Mouse (Mus musculus) cerebellum, adult 2 months (tissue): Measurements from ENCODE around the gene Cbwd1. TPM values are rescaled to one million over a fixed set of nuclear protein-coding genes. Genes with fewer than 3 reads are reported as not detected.
A peak's percentile ranks its signal among the peaks of the same experiment; 100 is the strongest.

ENCODE experiments used
- DNase-seq, 2 experiments: peaks; one replicate each; pipeline ENCODE4 v3.0.0; 2021
- H3K27ac ChIP-seq: fragments of 200-500 bp; 2 replicates; pipeline ENCODE4 v1.5.1; 2012; ENCODE audit warnings: low read length, control low read depth, inconsistent platforms; ENCODE audit not compliant: insufficient read depth
- H3K27me3 ChIP-seq: fragments of 200-500 bp; 2 replicates; pipeline ENCODE4 v1.6.1; 2012; ENCODE audit warnings: inconsistent platforms, mild to moderate bottlenecking, low read length, moderate library complexity; ENCODE audit not compliant: control insufficient read depth, insufficient read depth
- H3K4me1 ChIP-seq: fragments of 200-500 bp; 2 replicates; pipeline ENCODE4 v1.6.1; 2011; ENCODE audit warnings: low read length; ENCODE audit not compliant: control insufficient read depth, insufficient read depth
- H3K4me3 ChIP-seq: fragments of 200-500 bp; replicated peaks from 2 replicates; pipeline ENCODE3; 2011; ENCODE audit warnings: mild to moderate bottlenecking, low read depth, low read length, control low read depth; ENCODE audit not compliant: insufficient read depth
- CTCF ChIP-seq: fragments of 200-500 bp; IDR thresholded peaks from 2 replicates; pipeline ENCODE4 v1.5.1; 2011; ENCODE audit warnings: low read depth, mild to moderate bottlenecking, control low read depth, low read length, moderate library complexity, borderline replicate concordance; ENCODE audit not compliant: insufficient read depth
- POLR2A ChIP-seq: fragments of 200-500 bp; IDR thresholded peaks from 2 replicates; pipeline ENCODE4 v1.6.1; 2011; ENCODE audit warnings: low read length, control low read depth, borderline replicate concordance; ENCODE audit not compliant: insufficient read depth
- WGBS: fragments of 180-500 bp; shearing (Covaris S2); methylation state at CpG from one replicate; pipeline ENCODE4 v1.1.7; 2018; 5-methylcytosine and 5-hydroxymethylcytosine counted together
- polyA plus RNA-seq: library from polyadenylated mRNA; depleted of rRNA; stranded (reverse); fragments of >200 nt; gene quantifications from 2 replicates; pipeline ENCODE4 v1.2.3, GENCODE M21; 2012

The Cbwd1 gene
- polyA plus RNA-seq, 1 experiment: 12.8 TPM

DNA sequence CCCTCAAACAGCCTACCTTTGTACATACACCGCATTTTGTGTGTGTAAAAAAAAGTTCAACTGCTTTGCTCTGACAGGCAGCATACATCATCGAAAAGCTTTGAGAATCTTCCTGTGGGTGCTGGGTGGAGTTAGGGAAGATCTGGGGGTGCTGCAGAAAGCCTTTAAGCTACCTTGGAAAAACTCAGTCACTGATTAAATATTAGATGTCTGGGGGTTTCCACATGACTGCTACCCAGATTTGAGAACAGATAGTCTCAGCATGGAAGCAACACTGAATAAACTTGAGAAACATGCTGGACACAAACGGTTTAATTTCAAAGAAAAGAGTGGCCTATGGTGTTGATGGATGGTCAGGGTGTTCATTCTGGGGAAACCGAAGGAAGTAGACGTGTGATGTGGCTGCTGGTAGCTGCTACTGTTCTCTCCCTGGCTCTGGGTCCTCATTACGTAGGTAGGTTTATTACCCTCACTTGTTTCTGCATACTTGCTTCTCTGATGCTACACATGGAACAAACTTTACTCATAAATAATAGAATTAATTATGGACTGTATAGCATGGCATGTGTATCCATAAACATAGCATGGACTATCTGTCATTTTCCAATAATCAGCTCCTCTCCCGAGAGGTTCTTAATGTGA, 22.6 kb upstream of the Cbwd1 start:
- WGBS: 68% methylated on average over 7 of the region's 7 CpGs

DNA sequence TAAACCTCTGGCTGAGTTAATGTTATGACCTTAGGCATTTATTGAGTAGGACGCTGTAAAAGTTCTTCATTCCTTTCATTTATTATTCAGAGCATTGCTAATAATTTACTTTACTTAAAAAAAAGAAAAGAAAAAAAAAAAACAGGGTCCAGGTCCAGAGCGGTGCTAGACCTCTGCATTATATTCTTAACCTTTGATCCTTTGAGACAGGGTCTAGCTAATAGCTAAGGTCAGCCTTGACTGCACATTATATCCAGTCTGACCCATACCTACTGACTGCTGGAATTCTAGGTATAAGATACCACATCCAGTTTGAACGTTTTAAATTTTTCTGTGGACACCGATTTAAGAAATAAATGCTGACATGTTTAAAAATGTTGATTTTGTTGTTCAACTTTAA, 21.6 kb upstream of the Cbwd1 start:
- H3K4me1 ChIP-seq: peaks cover 6% of the 10 kb centered on the region; the same call in 1 of the 2 replicates
- WGBS: 93% methylated on average over 4 of the region's 4 CpGs
- H3K27ac ChIP-seq: no peak overlapping the region
- no peak overlapping the region for H3K4me3 ChIP-seq
- H3K27me3 ChIP-seq: no peaks in the 10 kb centered on the region
- TF ChIP-seq CTCF (no peak), POLR2A (no peak)
- no peak for DNase-seq

More for the DNA sequence above, 22.6 kb upstream of the Cbwd1 start:
- no peak for DNase-seq
- no peaks in the 10 kb centered on the region for H3K27me3 ChIP-seq
- TF ChIP-seq POLR2A: no peak
- no peak for TF ChIP-seq CTCF
- no peak overlapping the region for H3K27ac ChIP-seq
- H3K4me1 ChIP-seq: peaks cover 6% of the 10 kb centered on the region; the same call in 1 of the 2 replicates
- H3K4me3 ChIP-seq: no peak overlapping the region

DNA sequence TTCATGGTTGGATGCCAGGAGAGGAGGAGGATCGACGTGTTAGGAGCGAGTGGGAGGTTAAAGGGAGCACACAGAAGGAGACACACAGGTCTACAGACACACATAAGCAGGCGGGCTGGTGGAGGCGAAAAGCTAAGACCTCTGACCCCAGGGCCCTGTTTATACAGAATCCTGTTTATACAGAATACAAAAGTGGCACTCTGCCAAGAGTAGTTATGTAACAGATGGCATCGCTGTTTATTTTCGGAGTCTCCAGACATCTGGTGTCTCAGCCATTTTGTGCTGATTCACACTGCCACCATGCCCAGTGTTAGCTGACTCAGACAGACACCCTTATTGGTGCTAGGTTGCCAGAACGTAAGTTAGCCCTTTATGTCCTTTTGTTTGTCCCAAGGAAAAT, 19.9 kb upstream of the Cbwd1 start:
- Histone ChIP-seq H3K4me1 (peaks cover 6% of the 10 kb centered on the region; the same call in 1 of the 2 replicates), H3K27me3 (no peaks in the 10 kb centered on the region), H3K27ac (no peak overlapping the region), H3K4me3 (no peak overlapping the region)
- TF ChIP-seq CTCF: no peak
- no peak for TF ChIP-seq POLR2A
- WGBS: 13% methylated on average over 8 of the region's 8 CpGs
- peak; percentile 54 to 77 for DNase-seq

DNA sequence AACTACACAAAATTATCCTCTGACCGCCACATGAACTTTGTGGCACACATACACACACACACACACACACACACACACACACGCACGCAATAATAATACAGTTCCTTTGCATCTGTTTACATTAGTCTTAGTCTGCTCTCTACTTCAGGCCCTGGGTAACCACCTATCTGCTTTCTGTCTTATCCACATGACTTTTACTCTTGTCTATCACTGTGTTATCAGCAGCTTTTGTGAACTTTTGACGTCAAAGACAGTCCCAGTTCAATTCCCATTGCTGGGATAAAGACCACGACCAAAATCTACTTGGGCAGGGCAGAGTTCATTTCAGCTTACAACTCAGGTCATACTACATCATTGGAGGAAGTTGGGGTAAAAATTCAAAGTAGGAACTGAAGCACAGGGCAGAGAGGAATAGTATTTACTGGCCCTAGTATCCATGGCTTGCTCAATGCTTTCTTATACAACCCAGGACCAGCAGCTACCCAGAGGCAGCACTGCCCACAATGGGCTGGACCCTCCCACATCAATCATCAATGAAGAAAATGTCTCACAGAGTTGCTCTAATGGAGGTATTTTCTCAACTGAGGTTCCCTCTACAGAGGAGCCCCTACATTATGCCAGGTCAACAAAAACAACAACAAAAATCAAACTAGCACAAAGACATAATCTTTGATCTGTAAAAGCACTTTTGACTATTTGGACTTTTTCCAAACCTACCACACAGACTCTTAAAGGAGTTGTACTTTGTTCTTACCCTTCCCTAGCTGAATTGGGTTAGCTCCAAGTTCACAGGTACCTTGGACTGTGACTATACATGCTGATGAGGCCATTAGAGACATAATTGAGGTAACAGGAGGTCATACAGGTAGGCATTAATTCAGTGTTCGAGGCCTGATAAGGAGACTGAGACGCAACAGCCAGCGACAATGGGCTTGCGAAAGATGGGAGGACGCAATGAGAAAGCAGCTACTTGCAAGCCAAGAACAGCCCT, 17.7 kb upstream of the Cbwd1 start:
- TF ChIP-seq POLR2A: no peak
- no peak for TF ChIP-seq CTCF
- 89% methylated on average over 10 of the region's 10 CpGs for WGBS
- Histone ChIP-seq H3K4me3 (no peak overlapping the region), H3K27me3 (no peaks in the 10 kb centered on the region), H3K27ac (no peak overlapping the region), H3K4me1 (peaks cover 6% of the 10 kb centered on the region; the same call in 1 of the 2 replicates)
- DNase-seq: no peak

DNA sequence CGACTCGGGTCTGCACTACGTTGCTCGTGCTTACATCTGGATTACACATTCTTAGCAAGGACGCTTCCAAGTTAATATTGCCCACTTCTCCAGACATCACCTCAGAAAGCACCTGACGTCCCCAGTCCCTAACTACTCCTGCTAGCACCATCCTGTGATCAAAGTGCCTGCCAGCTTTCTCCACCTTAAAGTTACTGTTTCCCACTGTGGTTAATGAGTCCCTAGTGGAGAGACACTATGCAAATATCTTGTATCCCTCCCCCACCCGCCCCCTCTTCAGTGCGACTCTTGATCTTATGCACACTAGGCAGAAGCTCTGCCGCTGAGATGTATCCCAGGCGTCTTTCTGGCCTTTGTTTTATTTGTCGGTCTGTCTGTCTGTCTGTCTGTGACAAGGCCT, 16.6 kb upstream of the Cbwd1 start:
- TF ChIP-seq CTCF (no peak), POLR2A (no peak)
- Histone ChIP-seq H3K27ac (no peak overlapping the region), H3K27me3 (no peaks in the 10 kb centered on the region), H3K4me1 (peaks cover 6% of the 10 kb centered on the region; the same call in 1 of the 2 replicates), H3K4me3 (no peak overlapping the region)
- 77% methylated on average over 11 of the region's 11 CpGs for WGBS
- DNase-seq: no peak

DNA sequence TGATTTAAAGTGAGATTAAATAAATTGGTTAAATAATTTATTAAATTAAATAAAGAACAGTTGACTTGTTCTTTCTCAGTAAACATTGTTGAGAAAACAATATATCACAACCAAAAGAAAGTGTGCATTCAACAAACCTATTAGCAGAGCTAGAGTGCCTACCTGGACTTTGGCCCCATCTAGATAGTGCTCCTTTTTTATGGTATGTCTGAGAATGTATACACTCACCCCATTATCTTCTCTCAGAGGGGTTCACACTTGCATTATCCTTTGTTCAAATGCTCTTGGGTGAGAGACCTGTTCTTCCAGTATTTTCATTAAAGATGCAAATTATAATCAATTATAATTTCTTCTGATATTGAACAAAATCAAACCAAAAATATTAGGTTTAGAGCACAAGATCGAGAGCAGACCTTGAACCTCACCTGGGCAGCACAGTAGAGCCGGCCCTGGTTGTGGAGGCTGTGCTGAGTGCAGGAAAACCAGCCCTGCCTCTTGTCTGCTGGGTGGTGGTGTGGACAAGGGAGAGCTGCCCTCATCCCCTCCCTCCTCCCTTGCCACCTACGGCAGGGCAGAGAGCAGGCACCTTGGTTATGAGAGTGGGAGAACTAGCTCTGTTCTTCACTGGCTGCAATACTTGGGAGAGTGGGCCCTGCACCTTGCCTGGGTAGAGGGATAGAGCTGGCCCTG, 11.4 kb upstream of the Cbwd1 start:
- H3K4me3 ChIP-seq: no peak overlapping the region
- 90% methylated on average over 3 of the region's 3 CpGs for WGBS
- no peaks in the 10 kb centered on the region for H3K27me3 ChIP-seq
- no peaks in the 10 kb centered on the region for H3K4me1 ChIP-seq
- H3K27ac ChIP-seq: no peak overlapping the region
- no peak for TF ChIP-seq POLR2A
- no peak for DNase-seq

DNA sequence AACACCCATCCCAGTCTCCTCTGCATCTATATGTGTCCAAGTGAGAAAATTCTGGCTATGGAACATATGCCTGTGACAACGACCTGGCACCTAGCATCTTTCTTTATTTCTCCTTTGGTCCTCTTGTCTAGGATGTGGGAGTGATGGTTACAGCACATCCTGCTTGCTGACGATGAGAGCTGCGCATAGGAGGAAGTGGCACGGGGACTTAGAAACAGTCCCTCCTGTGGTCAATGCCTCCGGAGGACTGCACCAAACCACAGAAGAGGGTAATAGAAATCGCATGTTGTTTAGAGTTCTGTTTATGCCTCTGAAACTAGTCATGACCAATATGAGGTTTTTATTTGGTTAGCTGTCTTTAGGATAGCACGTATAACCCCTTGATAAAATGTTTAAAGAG, 9.9 kb upstream of the Cbwd1 start:
- DNase-seq: no peak

DNA sequence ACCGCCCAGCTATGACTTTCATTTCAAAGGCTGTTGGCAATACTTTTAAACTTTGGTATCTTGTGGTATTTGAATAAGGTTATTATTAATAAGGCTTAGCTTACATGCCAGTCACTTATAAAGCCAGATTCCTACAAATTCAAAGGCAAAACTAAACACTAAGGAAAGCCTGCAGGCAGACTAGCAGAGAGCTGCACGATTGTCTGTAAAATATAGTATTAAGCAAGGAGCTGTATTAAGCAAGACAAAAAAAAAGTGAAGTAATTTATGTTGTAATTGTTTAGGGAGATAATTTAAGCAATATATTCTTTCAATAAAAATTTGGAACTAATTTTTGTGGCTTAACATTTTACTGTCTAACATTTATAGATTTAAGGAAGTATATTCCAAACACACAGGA, 5.5 kb upstream of the Cbwd1 start:
- TF ChIP-seq CTCF (no peak), POLR2A (no peak)
- 86% methylated on average over 2 of the region's 2 CpGs for WGBS

More for the DNA sequence above, 9.9 kb upstream of the Cbwd1 start:
- no peak overlapping the region for H3K4me3 ChIP-seq
- WGBS: 85% methylated on average over 7 of the region's 7 CpGs
- TF ChIP-seq POLR2A: no peak
- TF ChIP-seq CTCF: no peak
- no peaks in the 10 kb centered on the region for H3K4me1 ChIP-seq
- no peaks in the 10 kb centered on the region for H3K27me3 ChIP-seq
- H3K27ac ChIP-seq: no peak overlapping the region

More for the DNA sequence above, 5.5 kb upstream of the Cbwd1 start:
- no peak overlapping the region for H3K27ac ChIP-seq
- no peaks in the 10 kb centered on the region for H3K4me1 ChIP-seq
- DNase-seq: no peak
- no peaks in the 10 kb centered on the region for H3K27me3 ChIP-seq
- H3K4me3 ChIP-seq: no peak overlapping the region
